Mouse (Mus musculus) G1E (cell line): ENCODE measurements at regions not wholly inside any gene's neighbourhood (a gene's known extent, or its start where the extent isn't known, plus 50 kb on each side); places are given as distances from the start of the nearest gene placed in this dataset.

Experiments used
- CTCF ChIP-seq: IDR thresholded peaks from 2 replicates; pipeline ENCODE4 v1.5.1; 2012; ENCODE audit warnings: low read depth, low read length, inconsistent platforms, mixed read lengths
- GATA1 ChIP-seq: IDR thresholded peaks from 2 replicates; pipeline ENCODE4 v1.6.1; 2012; ENCODE audit warnings: borderline replicate concordance, low read length, inconsistent platforms, mixed read lengths
- TAL1 ChIP-seq: conservative IDR thresholded peaks from 2 replicates; pipeline ENCODE4 v1.6.1; 2012; ENCODE audit warnings: low read depth, low read length, inconsistent platforms, mixed read lengths

DNA sequence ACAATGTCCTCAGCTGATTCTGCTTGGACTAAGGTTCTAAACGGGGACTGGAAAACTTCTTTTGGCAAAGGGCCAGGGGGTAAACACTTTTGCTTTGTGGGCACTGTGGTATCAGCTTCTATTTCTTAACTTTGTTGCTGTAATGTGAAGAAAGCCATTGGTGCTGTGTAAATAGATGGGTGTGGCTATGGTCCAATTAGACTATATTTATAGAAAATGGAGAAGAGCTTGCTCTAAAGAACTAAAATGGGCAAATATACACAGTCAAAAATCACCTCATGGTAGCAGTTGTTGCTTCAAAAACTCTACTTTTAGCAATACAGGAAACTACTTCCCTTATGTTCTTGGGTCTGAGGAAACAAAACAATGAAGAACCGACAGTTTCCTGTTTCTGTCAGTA is 84.1 kb downstream of the Tnfaip3 start:
- no peak for TF ChIP-seq CTCF
- no peak for TF ChIP-seq TAL1
- no peak for TF ChIP-seq GATA1
